Mouse (Mus musculus) macrophage (primary cell): ENCODE data around the gene Snx22. TPM values are rescaled to one million over a fixed set of nuclear protein-coding genes. Genes with fewer than 3 reads are reported as not detected.

Experiments
- H3K27ac ChIP-seq: fragments of 350-480 bp; formaldehyde crosslinking; 2 replicates; pipeline ENCODE4 v1.9.0; 2021
- H3K36me3 ChIP-seq: fragments of 350-480 bp; formaldehyde crosslinking; 2 replicates; pipeline ENCODE4 v1.9.0; 2021; ENCODE audit errors: inconsistent target
- H3K4me3 ChIP-seq: fragments of 350-480 bp; formaldehyde crosslinking; 2 replicates; pipeline ENCODE4 v1.9.0; 2021; ENCODE audit errors: inconsistent target
- H3K79me2 ChIP-seq: fragments of 350-480 bp; formaldehyde crosslinking; 2 replicates; pipeline ENCODE4 v1.9.0; 2021; ENCODE audit errors: inconsistent target
- WGBS: methylation state at CpG from one replicate; pipeline ENCODE4 v1.1.7; 2026; ENCODE audit warnings: inconsistent platforms; ENCODE audit not compliant: missing documents; 5-methylcytosine and 5-hydroxymethylcytosine counted together
- polyA plus RNA-seq: library from polyadenylated mRNA; stranded (reverse); fragments of 250-400 nt; gene quantifications from 3 replicates; pipeline ENCODE4 v1.2.4, GENCODE M21; 2018; ENCODE audit warnings: inconsistent platforms

Gene Snx22
- polyA plus RNA-seq, 1 experiment from 2014 or later: 1.3 TPM

- H3K79me2 ChIP-seq: no peaks in the 10 kb centered on the region
- H3K4me3 ChIP-seq: no peak overlapping the region
- H3K27ac ChIP-seq: no peak overlapping the region
- H3K36me3 ChIP-seq: peaks cover 54% of the 10 kb centered on the region
- WGBS: 94% methylated on average over 7 of the region's 7 CpGs
These were observed 17.5 kb upstream of the Snx22 start for GRCm38 (mm10) chr9:66087062-66087461.

DNA sequence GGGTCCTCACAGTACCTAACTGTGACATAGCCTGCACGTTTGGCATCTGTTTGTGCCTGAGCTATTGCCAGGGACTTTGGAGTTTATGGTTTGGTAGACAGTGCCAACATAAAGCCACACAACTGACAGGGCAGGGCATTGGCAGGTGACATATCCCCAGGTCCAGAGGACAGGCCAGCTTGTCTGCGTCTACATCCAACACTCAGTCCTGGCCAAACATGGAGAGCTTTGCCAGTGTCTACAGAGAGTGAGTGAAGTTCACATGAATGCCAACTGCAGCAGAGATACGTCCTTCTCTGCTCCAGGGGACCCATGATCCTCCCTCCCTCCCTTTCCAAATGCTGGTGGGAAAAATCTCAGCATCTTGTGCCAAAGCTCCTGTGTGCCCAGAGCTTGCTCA lies 14.7 kb upstream of the Snx22 start:
- Histone ChIP-seq H3K79me2 (no peaks in the 10 kb centered on the region), H3K36me3 (peaks cover 26% of the 10 kb centered on the region)
- 97% methylated on average over 3 of the region's 3 CpGs for WGBS

DNA sequence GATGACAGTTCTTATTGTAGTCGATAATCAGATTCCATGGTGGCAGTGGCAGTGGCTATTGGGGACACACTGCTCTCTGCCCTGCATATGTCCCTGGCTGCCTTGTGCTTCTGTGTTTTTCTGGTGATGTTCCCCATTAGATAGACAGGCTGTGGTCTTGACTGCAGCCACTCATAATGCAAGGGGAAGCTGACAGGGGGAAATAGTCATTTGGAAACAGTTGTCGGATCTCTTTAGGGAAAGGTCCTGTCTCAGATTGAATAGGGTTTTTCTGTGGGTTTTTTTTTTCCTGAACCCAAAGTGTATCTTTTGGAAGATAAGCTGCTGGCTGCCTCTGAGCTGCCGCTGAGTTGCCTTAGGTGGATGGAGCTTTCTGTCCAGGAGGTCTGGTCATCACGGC lies 12.5 kb upstream of the Snx22 start:
- no peak overlapping the region for H3K27ac ChIP-seq
- WGBS: 64% methylated on average over 4 of the region's 4 CpGs

More for the DNA sequence above, 14.7 kb upstream of the Snx22 start:
- Histone ChIP-seq H3K4me3 (no peak overlapping the region), H3K27ac (no peak overlapping the region)

GRCm38 (mm10) chr9:66080804-66081459 lies 11.4 kb upstream of the Snx22 start:
- WGBS: 92% methylated on average over 3 of the region's 3 CpGs
- Histone ChIP-seq H3K36me3 (no peaks in the 10 kb centered on the region), H3K4me3 (no peak overlapping the region), H3K79me2 (no peaks in the 10 kb centered on the region), H3K27ac (no peak overlapping the region)

More for the DNA sequence above, 12.5 kb upstream of the Snx22 start:
- Histone ChIP-seq H3K36me3 (peaks cover 4% of the 10 kb centered on the region), H3K79me2 (no peaks in the 10 kb centered on the region), H3K4me3 (no peak overlapping the region)

DNA sequence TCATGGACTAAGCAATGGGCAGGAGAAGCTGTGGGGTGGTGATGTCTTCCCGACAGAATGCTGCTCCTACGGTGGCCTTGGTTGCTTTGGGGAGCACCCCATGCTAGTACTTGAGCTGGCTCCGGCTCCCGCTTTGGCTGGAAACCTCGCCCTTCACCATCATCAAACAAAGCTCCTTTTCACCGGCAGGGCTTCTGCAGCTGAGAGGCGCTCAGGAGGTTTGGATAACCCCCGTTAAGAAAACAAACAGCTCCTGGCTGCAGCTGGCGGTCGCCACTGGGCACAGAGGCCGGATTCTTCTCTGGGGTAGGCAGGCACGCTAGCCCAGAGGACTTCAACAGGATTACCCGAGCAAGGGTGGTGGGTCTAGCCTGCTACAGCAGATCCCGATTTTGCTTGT lies 9.0 kb upstream of the Snx22 start:
- H3K79me2 ChIP-seq: no peaks in the 10 kb centered on the region
- H3K36me3 ChIP-seq: no peaks in the 10 kb centered on the region
- H3K4me3 ChIP-seq: no peak overlapping the region
- WGBS: 48% methylated on average over 13 of the region's 14 CpGs
- H3K27ac ChIP-seq: no peak overlapping the region

- Histone ChIP-seq H3K36me3 (no peaks in the 10 kb centered on the region), H3K27ac (no peak overlapping the region), H3K4me3 (no peak overlapping the region), H3K79me2 (no peaks in the 10 kb centered on the region)
- WGBS: 87% methylated on average over 3 of the region's 3 CpGs
These were observed 8.6 kb upstream of the Snx22 start for GRCm38 (mm10) chr9:66078072-66078471.

DNA sequence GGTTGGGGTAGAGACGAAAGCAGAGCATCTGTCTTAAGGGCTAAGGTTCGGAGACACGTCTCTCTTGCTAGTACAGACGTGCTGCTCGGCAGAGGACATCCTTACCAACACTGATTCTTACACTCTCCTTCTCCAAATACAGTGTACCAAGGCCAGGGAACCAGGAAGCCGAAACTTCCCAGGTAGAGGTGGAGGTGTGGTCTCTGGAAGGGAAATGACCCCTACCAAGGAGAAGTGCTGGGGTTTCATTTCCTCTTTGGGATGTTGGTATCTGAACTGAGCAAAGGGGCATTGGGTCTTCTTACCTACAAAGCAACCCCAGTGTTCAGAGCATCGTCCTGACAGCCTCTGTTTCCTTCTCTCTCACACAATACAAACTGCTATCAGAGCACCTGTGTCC lies 3.2 kb upstream of the Snx22 start:
- Histone ChIP-seq H3K36me3 (no peaks in the 10 kb centered on the region), H3K79me2 (no peaks in the 10 kb centered on the region), H3K27ac (no peak overlapping the region), H3K4me3 (no peak overlapping the region)
- WGBS: 71% methylated on average over 7 of the region's 7 CpGs

DNA sequence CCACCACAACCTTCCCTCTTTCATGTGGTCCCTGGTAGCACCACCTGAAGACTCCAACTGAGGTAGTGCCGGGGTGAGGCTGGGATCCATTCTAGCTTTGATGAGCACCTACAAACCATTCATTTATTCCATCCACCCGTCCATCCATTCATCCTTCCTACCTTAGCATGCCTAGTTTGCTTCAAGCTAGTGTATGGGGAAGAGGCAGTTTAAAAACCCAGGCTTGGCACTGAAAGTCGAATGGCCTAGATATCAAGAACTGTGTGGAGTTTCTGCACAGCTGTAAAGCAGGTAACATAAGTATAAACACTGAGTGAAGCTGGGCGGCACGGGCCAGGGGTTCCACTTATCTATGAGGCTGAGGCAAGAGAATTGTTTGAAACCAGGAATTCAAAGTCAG lies 632 bp upstream of the Snx22 start:
- Histone ChIP-seq H3K27ac (no peak overlapping the region), H3K36me3 (peaks cover 20% of the 10 kb centered on the region; the same call in 1 of the 2 replicates), H3K79me2 (no peaks in the 10 kb centered on the region), H3K4me3 (no peak overlapping the region)
- WGBS: 94% methylated on average over 5 of the region's 5 CpGs

GRCm38 (mm10) chr9:66068971-66069391 lies 538 bp downstream of the Snx22 start:
- peak overlapping the region; percentile 20; the same call in 1 of the 2 replicates for H3K4me3 ChIP-seq
- no peak overlapping the region for H3K27ac ChIP-seq
- peaks cover 28% of the 10 kb centered on the region; the same call in 1 of the 2 replicates for H3K36me3 ChIP-seq
- 5% methylated on average over 18 of the region's 30 CpGs for WGBS
- no peaks in the 10 kb centered on the region for H3K79me2 ChIP-seq

DNA sequence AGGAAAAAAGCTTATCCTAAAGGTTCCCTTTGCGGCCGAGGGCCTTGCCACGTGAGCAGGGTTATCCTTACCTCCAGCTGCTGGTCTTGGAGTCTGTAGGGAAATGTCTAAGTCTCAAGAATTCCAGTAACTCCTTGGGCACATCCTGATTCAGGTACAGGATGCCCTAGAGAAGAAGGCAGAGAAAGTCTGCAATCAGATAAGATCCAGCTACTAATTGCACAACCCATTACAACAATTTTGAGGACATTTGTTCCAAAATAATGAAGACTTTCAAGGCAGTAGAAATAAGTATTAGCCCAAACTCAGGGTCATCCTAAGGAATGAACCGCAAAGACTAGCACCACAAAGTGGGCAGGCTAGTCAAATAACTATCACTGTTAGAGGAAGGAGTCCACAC lies 1.5 kb downstream of the Snx22 start:
- no peaks in the 10 kb centered on the region for H3K79me2 ChIP-seq
- no peak overlapping the region for H3K27ac ChIP-seq
- no peak overlapping the region for H3K4me3 ChIP-seq
- 76% methylated on average over 4 of the region's 4 CpGs for WGBS
- H3K36me3 ChIP-seq: peaks cover 37% of the 10 kb centered on the region; the same call in 1 of the 2 replicates

DNA sequence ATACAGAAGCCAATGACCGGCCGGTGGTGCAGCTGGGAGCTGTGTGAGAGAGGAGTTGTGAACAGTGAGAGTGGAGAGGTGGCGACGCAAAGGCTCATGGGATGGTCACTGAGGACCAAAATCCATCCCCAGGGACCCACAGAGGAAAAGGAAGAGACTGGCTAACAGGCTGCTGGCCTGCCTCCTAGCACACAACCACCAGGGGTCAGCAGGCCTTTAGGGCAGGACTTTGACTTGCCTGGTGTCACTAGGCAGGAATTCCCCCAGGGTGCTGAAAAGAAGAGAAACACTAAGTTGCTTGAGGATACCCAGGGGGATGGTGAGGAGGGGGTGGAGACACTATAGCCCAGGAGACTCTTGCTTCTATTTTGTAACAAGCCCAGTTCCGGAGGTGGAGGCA lies 2.0 kb downstream of the Snx22 start:
- Histone ChIP-seq H3K4me3 (no peak overlapping the region), H3K36me3 (peaks cover 42% of the 10 kb centered on the region; the same call in 1 of the 2 replicates), H3K27ac (no peak overlapping the region), H3K79me2 (no peaks in the 10 kb centered on the region)
- 91% methylated on average over 5 of the region's 5 CpGs for WGBS

GRCm38 (mm10) chr9:66066791-66067190 lies 2.7 kb downstream of the Snx22 start:
- H3K79me2 ChIP-seq: peaks cover 5% of the 10 kb centered on the region; the same call in 1 of the 2 replicates
- H3K4me3 ChIP-seq: no peak overlapping the region
- H3K27ac ChIP-seq: no peak overlapping the region
- H3K36me3 ChIP-seq: peaks cover 47% of the 10 kb centered on the region; the same call in 1 of the 2 replicates
- 95% methylated on average over 3 of the region's 3 CpGs for WGBS

DNA sequence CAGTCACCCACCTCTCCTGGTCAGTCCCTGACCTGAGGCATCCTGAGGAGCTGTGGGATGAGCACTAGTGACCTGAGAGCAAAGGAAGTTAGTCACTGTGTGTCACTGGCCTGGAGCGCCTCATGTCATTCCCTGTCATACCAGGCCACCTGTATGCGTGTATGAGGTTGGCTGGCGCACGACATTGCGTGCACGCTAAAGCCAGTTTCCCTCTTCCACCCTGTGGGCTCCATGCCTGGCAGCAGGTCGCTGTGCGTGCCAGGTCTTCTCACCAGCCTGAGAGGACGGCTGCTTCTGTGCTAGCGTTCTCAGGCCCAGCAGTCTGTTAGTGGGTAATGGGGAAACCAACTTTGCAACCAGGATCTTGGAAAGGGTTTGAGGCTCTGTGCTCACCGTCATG lies 5.2 kb downstream of the Snx22 start:
- Histone ChIP-seq H3K4me3 (no peak overlapping the region), H3K27ac (no peak overlapping the region), H3K79me2 (peaks cover 22% of the 10 kb centered on the region), H3K36me3 (peaks cover 47% of the 10 kb centered on the region; the same call in 1 of the 2 replicates)
- WGBS: 99% methylated on average over 11 of the region's 11 CpGs

GRCm38 (mm10) chr9:66063446-66063845 lies 6.1 kb downstream of the Snx22 start:
- Histone ChIP-seq H3K36me3 (peaks cover 47% of the 10 kb centered on the region; the same call in 1 of the 2 replicates), H3K79me2 (peaks cover 22% of the 10 kb centered on the region), H3K27ac (no peak overlapping the region), H3K4me3 (no peak overlapping the region)
- 89% methylated on average over 3 of the region's 3 CpGs for WGBS

GRCm38 (mm10) chr9:66061656-66062055 lies 7.9 kb downstream of the Snx22 start:
- H3K27ac ChIP-seq: no peak overlapping the region
- WGBS: 94% methylated on average over 3 of the region's 3 CpGs
- H3K4me3 ChIP-seq: no peak overlapping the region
- peaks cover 42% of the 10 kb centered on the region; the same call in 1 of the 2 replicates for H3K36me3 ChIP-seq
- H3K79me2 ChIP-seq: peaks cover 22% of the 10 kb centered on the region
